Mouse (Mus musculus) heart, embryonic 13.5 days (tissue): ENCODE measurements at regions not wholly inside any gene's neighbourhood (a gene's known extent, or its start where the extent isn't known, plus 50 kb on each side); places are given as distances from the start of the nearest gene placed in this dataset.

Experiments used
- ATAC-seq: fragments of 200-750 bp; cut with Nextera tagmentation; 2 replicates; pipeline ENCODE4 v1.8.0; 2017; ENCODE audit warnings: moderate TSS enrichment; ENCODE audit not compliant: insufficient number of reproducible peaks, low FRiP score, low TSS enrichment; ENCODE audit errors: extremely low read depth
- H3K27ac ChIP-seq: fragments of 300-500 bp; sonication (generic); replicated peaks from 2 replicates; pipeline ENCODE4 v1.5.1; 2015; ENCODE audit warnings: moderate library complexity, mild to moderate bottlenecking, inconsistent platforms
- H3K27me3 ChIP-seq: fragments of 300-500 bp; sonication (generic); replicated peaks from 2 replicates; pipeline ENCODE4 v1.6.1; 2015; ENCODE audit warnings: mild to moderate bottlenecking, inconsistent platforms
- H3K36me3 ChIP-seq: fragments of 300-500 bp; sonication (generic); 2 replicates; pipeline ENCODE4 v1.6.1; 2015; ENCODE audit warnings: mild to moderate bottlenecking, inconsistent platforms
- H3K4me1 ChIP-seq: fragments of 300-500 bp; sonication (generic); 2 replicates; pipeline ENCODE4 v1.6.1; 2015; ENCODE audit warnings: inconsistent platforms
- H3K4me2 ChIP-seq: fragments of 300-500 bp; sonication (generic); 2 replicates; pipeline ENCODE4 v1.6.1; 2015; ENCODE audit warnings: inconsistent platforms, mild to moderate bottlenecking, moderate library complexity
- H3K4me3 ChIP-seq: fragments of 300-500 bp; sonication (generic); 2 replicates; pipeline ENCODE4 v1.5.1; 2015; ENCODE audit warnings: moderate library complexity, mild to moderate bottlenecking, inconsistent platforms
- H3K9ac ChIP-seq: fragments of 300-500 bp; sonication (generic); 2 replicates; pipeline ENCODE4 v1.6.1; 2015; ENCODE audit warnings: inconsistent platforms, mild to moderate bottlenecking, moderate library complexity
- H3K9me3 ChIP-seq: fragments of 300-500 bp; sonication (generic); 2 replicates; pipeline ENCODE4 v1.6.1; 2016; ENCODE audit warnings: inconsistent platforms
- WGBS: fragments of 180-500 bp; shearing (Covaris S2); methylation state at CpG from one replicate; pipeline ENCODE4 v1.1.7; 2015; ENCODE audit warnings: mixed read lengths; 5-methylcytosine and 5-hydroxymethylcytosine counted together

DNA sequence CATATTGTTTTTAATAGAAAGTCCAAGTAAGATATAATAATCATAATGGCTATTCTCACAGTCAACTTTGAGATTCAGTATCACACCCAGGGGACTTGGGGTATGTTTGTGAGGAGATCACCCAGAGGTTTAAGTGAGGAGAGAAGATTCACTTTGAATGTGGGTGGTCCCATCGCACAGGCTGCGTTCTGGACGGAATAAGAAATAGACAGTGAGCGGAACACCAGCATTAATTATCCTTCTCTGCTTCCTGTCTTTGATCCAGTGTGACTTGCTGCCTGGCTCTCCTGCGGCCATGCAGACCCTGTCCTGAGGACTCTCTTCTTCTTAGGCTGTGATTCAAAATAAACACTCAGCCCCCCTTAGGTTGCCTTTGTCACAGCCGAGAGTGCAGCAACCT, 60.6 kb upstream of the Kras start:
- H3K27ac ChIP-seq = no peak overlapping the region
- H3K36me3 ChIP-seq = no peaks in the 10 kb centered on the region
- no peak overlapping the region for H3K4me2 ChIP-seq
- H3K4me3 ChIP-seq = no peak overlapping the region
- peaks cover 3% of the 10 kb centered on the region; the same call in 1 of the 2 replicates for H3K9me3 ChIP-seq
- H3K4me1 ChIP-seq = peaks cover 3% of the 10 kb centered on the region; the same call in 1 of the 2 replicates
- H3K9ac ChIP-seq = no peak overlapping the region
- no peak for ATAC-seq
- WGBS = 51% methylated on average over 6 of the region's 6 CpGs
- H3K27me3 ChIP-seq = peaks cover 69% of the 10 kb centered on the region

- Histone ChIP-seq H3K4me2 (no peak overlapping the region), H3K9me3 (no peaks in the 10 kb centered on the region; the same call in 1 of the 2 replicates), H3K27ac (no peak overlapping the region), H3K4me1 (peaks cover 7% of the 10 kb centered on the region), H3K4me3 (no peak overlapping the region), H3K9ac (no peak overlapping the region), H3K36me3 (no peaks in the 10 kb centered on the region), H3K27me3 (peaks cover 70% of the 10 kb centered on the region)
- WGBS = 84% methylated on average over 3 of the region's 3 CpGs
- ATAC-seq = no peak
These were observed 59.0 kb upstream of the Kras start for GRCm38 (mm10) chr6:145309025-145309424.

DNA sequence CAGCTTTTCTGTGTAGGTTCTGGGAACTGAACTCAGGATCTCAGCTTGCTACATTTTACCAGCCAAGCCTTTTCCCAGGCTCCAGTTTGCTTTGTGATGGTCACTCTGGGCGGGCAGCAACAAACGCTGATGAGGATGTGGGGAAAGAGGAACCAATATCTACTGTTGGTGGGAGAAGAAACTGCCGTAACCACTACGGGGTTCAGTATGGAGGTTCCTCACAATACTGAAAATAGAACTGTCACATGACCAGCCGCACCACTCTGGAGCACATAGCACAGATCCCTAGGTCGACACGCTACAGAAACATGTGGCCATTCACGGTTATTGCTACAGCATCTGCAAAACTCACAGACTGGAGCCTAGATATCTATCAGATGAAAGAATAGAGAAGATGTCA, 57.2 kb upstream of the Kras start:
- Histone ChIP-seq H3K9me3 (no peaks in the 10 kb centered on the region; the same call in 1 of the 2 replicates), H3K36me3 (no peaks in the 10 kb centered on the region), H3K9ac (no peak overlapping the region), H3K4me1 (peaks cover 21% of the 10 kb centered on the region), H3K27ac (no peak overlapping the region), H3K4me3 (no peak overlapping the region), H3K27me3 (peaks cover 80% of the 10 kb centered on the region), H3K4me2 (no peak overlapping the region)
- no peak for ATAC-seq
- 85% methylated on average over 8 of the region's 8 CpGs for WGBS

DNA sequence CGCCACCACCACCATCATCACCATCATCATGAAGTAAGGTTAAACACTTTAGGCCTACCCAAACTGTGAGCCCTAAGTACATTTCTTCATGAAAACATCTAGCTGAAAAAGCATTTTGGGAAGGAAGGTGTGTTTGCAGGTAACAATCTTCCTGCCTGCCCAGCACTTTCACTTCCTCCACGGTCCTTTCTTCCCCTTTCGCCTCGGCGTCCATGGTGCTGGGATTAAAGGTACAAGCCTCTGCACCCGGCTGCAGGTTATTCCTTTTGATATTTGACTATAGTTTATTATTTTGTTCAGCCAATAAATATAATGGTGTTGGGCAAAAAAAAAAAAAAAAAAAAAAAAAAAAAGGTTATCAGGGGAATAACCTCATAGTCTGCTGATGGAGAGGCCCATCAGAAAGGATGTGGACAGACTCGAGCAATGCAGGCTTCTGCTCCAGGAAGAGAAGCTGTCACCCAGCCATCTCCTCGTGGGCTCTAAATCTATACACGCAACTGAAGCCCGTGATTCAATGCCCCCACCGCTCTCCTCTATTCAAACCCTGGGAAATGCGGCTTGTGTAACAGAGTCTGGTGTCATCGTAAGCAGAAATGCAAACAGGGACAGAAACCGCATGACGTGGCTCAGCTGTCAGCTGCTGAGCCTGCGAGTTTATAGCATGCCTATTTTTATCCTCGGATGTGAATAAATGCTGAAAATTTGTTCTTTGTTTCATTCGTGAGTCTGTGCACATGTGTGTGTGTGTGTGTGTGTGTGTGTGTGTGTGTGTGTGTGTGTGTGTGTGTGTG, 56.5 kb upstream of the Kras start:
- 63% methylated on average over 18 of the region's 18 CpGs for WGBS
- Histone ChIP-seq H3K4me3 (no peak overlapping the region), H3K27ac (no peak overlapping the region), H3K9ac (no peak overlapping the region), H3K4me1 (peaks cover 21% of the 10 kb centered on the region), H3K27me3 (peaks cover 84% of the 10 kb centered on the region), H3K4me2 (no peak overlapping the region), H3K9me3 (no peaks in the 10 kb centered on the region; the same call in 1 of the 2 replicates), H3K36me3 (no peaks in the 10 kb centered on the region)
- no peak for ATAC-seq

GRCm38 (mm10) chr6:145305669-145306068, 55.6 kb upstream of the Kras start:
- H3K27me3 ChIP-seq = peaks cover 86% of the 10 kb centered on the region
- no peak overlapping the region for H3K4me3 ChIP-seq
- H3K9me3 ChIP-seq = no peaks in the 10 kb centered on the region; the same call in 1 of the 2 replicates
- H3K4me2 ChIP-seq = no peak overlapping the region
- H3K4me1 ChIP-seq = peaks cover 21% of the 10 kb centered on the region
- WGBS = 90% methylated on average over 5 of the region's 5 CpGs
- no peak for ATAC-seq
- H3K36me3 ChIP-seq = no peaks in the 10 kb centered on the region
- H3K9ac ChIP-seq = no peak overlapping the region
- no peak overlapping the region for H3K27ac ChIP-seq

GRCm38 (mm10) chr6:145303641-145304070, 53.6 kb upstream of the Kras start:
- WGBS = 3% methylated on average over 18 of the region's 18 CpGs
- Histone ChIP-seq H3K4me2 (peak overlapping the region; percentile 65), H3K27me3 (peaks cover 86% of the 10 kb centered on the region), H3K27ac (peak overlapping the region; percentile 59), H3K9ac (peak overlapping the region; percentile 52; the same call in 1 of the 2 replicates), H3K4me1 (peaks cover 21% of the 10 kb centered on the region), H3K4me3 (peak overlapping the region; percentile 31), H3K9me3 (no peaks in the 10 kb centered on the region; the same call in 1 of the 2 replicates), H3K36me3 (no peaks in the 10 kb centered on the region)
- peak; percentile 68 for ATAC-seq

DNA sequence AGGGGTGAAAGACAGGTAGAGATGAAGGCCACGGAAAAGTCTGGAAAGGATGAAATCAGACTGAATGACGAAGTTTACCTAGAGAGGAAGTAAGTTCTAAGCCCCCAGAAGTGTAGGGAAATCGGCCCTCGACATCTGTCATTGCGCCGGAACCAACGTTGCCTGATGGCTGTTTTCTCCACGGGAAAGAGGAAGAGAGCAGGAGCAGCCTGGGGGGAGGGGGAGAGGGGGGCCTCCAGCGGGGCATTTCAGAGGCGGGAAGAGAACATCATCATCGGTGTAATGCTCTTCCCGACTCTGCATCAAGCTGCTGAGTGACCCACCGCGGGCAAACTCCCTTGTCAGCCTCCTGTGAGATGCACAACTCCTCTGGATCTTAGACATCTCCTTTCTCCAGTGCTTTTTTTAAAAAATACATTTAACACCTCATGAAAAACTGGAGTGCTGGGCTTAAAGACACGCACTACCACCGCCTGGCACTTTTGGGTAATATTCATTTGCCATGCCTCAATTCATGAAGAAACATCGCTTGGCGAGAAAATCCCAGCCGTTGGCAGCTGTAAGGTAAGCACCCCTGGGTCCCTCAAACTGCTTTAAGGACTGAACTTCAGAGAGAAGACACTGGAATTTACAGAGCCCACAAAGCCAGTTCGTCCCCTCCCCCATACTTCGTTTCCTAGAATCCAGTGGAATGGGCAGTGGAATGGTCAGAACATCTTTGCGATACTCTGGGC, 53.0 kb upstream of the Kras start:
- peak overlapping the region; percentile 65 for H3K4me2 ChIP-seq
- 34% methylated on average over 22 of the region's 22 CpGs for WGBS
- no peak for ATAC-seq
- no peaks in the 10 kb centered on the region for H3K36me3 ChIP-seq
- H3K9me3 ChIP-seq = no peaks in the 10 kb centered on the region; the same call in 1 of the 2 replicates
- H3K27me3 ChIP-seq = peaks cover 86% of the 10 kb centered on the region
- peaks cover 22% of the 10 kb centered on the region for H3K4me1 ChIP-seq
- peak overlapping the region; percentile 59 for H3K27ac ChIP-seq
- H3K9ac ChIP-seq = 0 out of 2 replicates have a peak overlapping the region, but pooled peaks have one; percentile 52
- H3K4me3 ChIP-seq = peak overlapping the region; percentile 31

GRCm38 (mm10) chr6:145302105-145302504, 52.1 kb upstream of the Kras start:
- WGBS = 82% methylated on average over 10 of the region's 10 CpGs
- H3K27me3 ChIP-seq = peaks cover 86% of the 10 kb centered on the region

GRCm38 (mm10) chr6:145300266-145300858, 50.3 kb upstream of the Kras start:
- ATAC-seq = no peak
- peaks cover 87% of the 10 kb centered on the region for H3K27me3 ChIP-seq
- peaks cover 22% of the 10 kb centered on the region for H3K4me1 ChIP-seq

More at GRCm38 (mm10) chr6:145302105-145302504, 52.1 kb upstream of the Kras start:
- Histone ChIP-seq H3K4me1 (peaks cover 25% of the 10 kb centered on the region), H3K9me3 (no peaks in the 10 kb centered on the region), H3K9ac (no peak overlapping the region), H3K4me3 (no peak overlapping the region), H3K36me3 (no peaks in the 10 kb centered on the region), H3K27ac (no peak overlapping the region), H3K4me2 (no peak overlapping the region)
- ATAC-seq = no peak

More at GRCm38 (mm10) chr6:145300266-145300858, 50.3 kb upstream of the Kras start:
- Histone ChIP-seq H3K36me3 (no peaks in the 10 kb centered on the region), H3K9me3 (no peaks in the 10 kb centered on the region), H3K4me2 (no peak overlapping the region), H3K9ac (no peak overlapping the region), H3K4me3 (no peak overlapping the region), H3K27ac (no peak overlapping the region)
- WGBS = 44% methylated on average over 6 of the region's 6 CpGs
